Mouse (Mus musculus): ENCODE results near the gene Gm16427.
"Not testable (repeated sequence)": the region's sequence is repeated elsewhere in the genome, so short reads cannot be mapped to it uniquely, and the experiment has no call there.

The Gm16427 gene

GRCm38 (mm10) chr5:93540100-93540499, at the start of gene Gm16427:
Gene Gm16427, minus strand, starts transcription at chr5:93540200.
- in situ Hi-C loops (cut with MboI; ENCODE audit: unreplicated experiment in 2 of 2), result not testable (repeated sequence)
